Mouse (Mus musculus): ENCODE measurements around the gene Tsnaxip1. TPM values are rescaled to one million over a fixed set of nuclear protein-coding genes. Genes with fewer than 3 reads are reported as not detected.

The Tsnaxip1 gene
- polyA plus RNA-seq, 1 experiment, result 0.14 TPM

- H3K36me3 ChIP-seq (ENCODE audit: control insufficient read depth, insufficient read depth, low read length), result peaks cover 2% of the 10 kb centered on the region; the same call in 1 of the 2 replicates
- DNase-seq (ENCODE audit: low read depth in 1 of 2, low spot score in 2 of 2), result no peak
- WGBS, result 70% methylated on average over 1 of the region's 1 CpGs
- H3K4me3 ChIP-seq (ENCODE audit: extremely low read depth, insufficient read depth, insufficient read length), result no peak overlapping the region
- H3K27me3 ChIP-seq (ENCODE audit: control insufficient read depth, insufficient read depth, low read length), result no peaks in the 10 kb centered on the region
- no peak overlapping the region for H3K27ac ChIP-seq (ENCODE audit: insufficient read depth, low read length)
- H3K4me1 ChIP-seq (ENCODE audit: control insufficient read depth, insufficient read depth, insufficient read length), result peaks cover 4% of the 10 kb centered on the region; the same call in 1 of the 2 replicates
- no peak for TF ChIP-seq CTCF (IDR thresholded peaks at IDR 0.05; ENCODE audit: extremely low read depth, insufficient read depth, insufficient read length, insufficient replicate concordance)
- TF ChIP-seq POLR2A (IDR thresholded peaks at IDR 0.05; ENCODE audit: low read depth, low read length), result no peak
These were observed 34.2 kb upstream of the Tsnaxip1 start for GRCm38 (mm10) chr8:105793331-105793730.

- TF ChIP-seq POLR2A (IDR thresholded peaks at IDR 0.05; ENCODE audit: low read depth, low read length), result no peak
- no peaks in the 10 kb centered on the region for H3K27me3 ChIP-seq (ENCODE audit: control insufficient read depth, insufficient read depth, low read length)
- H3K4me1 ChIP-seq (ENCODE audit: control insufficient read depth, insufficient read depth, insufficient read length), result peaks cover 2% of the 10 kb centered on the region; the same call in 1 of the 2 replicates
- 77% methylated on average over 3 of the region's 3 CpGs for WGBS
- peaks cover 2% of the 10 kb centered on the region; the same call in 1 of the 2 replicates for H3K36me3 ChIP-seq (ENCODE audit: control insufficient read depth, insufficient read depth, low read length)
- no peak overlapping the region for H3K27ac ChIP-seq (ENCODE audit: insufficient read depth, low read length)
- DNase-seq (ENCODE audit: low read depth in 1 of 2, low spot score in 2 of 2), result no peak
- no peak overlapping the region for H3K4me3 ChIP-seq (ENCODE audit: extremely low read depth, insufficient read depth, insufficient read length)
These were observed 33.4 kb upstream of the Tsnaxip1 start for GRCm38 (mm10) chr8:105794009-105794598.

DNA sequence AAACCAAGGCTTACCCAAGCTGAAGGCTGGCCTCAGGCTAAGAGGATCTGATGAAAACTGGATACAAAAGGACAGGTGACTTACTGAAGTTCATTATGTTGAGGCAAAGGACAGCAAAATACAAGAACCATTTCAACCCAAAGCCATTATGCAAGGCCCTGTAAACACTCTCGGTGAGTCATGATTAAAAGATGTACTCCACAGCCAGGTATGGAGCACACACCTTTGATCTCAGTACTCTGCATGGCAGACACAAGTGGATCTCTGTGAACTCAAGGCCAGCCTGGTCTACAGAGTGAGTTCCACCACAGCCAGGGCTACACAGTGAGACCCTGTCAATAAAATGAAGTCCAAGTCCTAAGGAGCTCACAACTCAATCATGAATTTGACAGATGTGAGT is 31.7 kb upstream of the Tsnaxip1 start:
- Histone ChIP-seq H3K27me3 (ENCODE audit: control insufficient read depth, insufficient read depth, low read length) (no peaks in the 10 kb centered on the region), H3K27ac (ENCODE audit: insufficient read depth, low read length) (no peak overlapping the region), H3K4me1 (ENCODE audit: control insufficient read depth, insufficient read depth, insufficient read length) (no peaks in the 10 kb centered on the region), H3K36me3 (ENCODE audit: control insufficient read depth, insufficient read depth, low read length) (peaks cover 3% of the 10 kb centered on the region; the same call in 1 of the 2 replicates), H3K4me3 (ENCODE audit: extremely low read depth, insufficient read depth, insufficient read length) (no peak overlapping the region)
- TF ChIP-seq CTCF (IDR thresholded peaks at IDR 0.05; ENCODE audit: extremely low read depth, insufficient read depth, insufficient read length, insufficient replicate concordance) (no peak), POLR2A (IDR thresholded peaks at IDR 0.05; ENCODE audit: low read depth, low read length) (no peak)
- WGBS, result 100% methylated on average over 1 of the region's 1 CpGs
- no peak for DNase-seq (ENCODE audit: low read depth in 1 of 2, low spot score in 2 of 2)

DNA sequence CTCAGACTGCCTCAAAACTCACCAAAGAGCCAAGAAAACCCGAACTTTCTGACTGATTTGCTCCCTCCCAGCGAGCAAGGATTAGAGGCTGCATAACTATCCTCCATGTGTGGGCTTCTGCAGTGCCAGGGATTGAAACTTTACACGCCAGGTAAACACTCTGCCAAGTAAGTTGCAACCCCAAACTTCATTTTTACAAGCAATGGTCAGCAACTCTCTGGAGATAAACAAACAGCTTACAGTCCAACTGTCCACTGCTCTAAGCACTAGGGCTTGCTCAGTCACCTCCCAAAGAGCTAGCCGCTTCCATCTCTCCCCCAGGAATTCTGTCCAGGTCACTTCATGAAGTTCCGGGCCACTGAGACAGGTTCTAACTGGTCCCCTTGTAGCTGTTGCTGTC is 29.1 kb upstream of the Tsnaxip1 start:
- DNase-seq (ENCODE audit: low read depth in 1 of 2, low spot score in 2 of 2), result no peak
- 96% methylated on average over 5 of the region's 5 CpGs for WGBS
- no peak overlapping the region for H3K4me3 ChIP-seq (ENCODE audit: extremely low read depth, insufficient read depth, insufficient read length)
- TF ChIP-seq CTCF (IDR thresholded peaks at IDR 0.05; ENCODE audit: extremely low read depth, insufficient read depth, insufficient read length, insufficient replicate concordance), result no peak
- no peak for TF ChIP-seq POLR2A (IDR thresholded peaks at IDR 0.05; ENCODE audit: low read depth, low read length)
- peaks cover 3% of the 10 kb centered on the region; the same call in 1 of the 2 replicates for H3K36me3 ChIP-seq (ENCODE audit: control insufficient read depth, insufficient read depth, low read length)
- H3K27me3 ChIP-seq (ENCODE audit: control insufficient read depth, insufficient read depth, low read length), result no peaks in the 10 kb centered on the region
- no peak overlapping the region for H3K27ac ChIP-seq (ENCODE audit: insufficient read depth, low read length)
- H3K4me1 ChIP-seq (ENCODE audit: control insufficient read depth, insufficient read depth, insufficient read length), result no peaks in the 10 kb centered on the region

DNA sequence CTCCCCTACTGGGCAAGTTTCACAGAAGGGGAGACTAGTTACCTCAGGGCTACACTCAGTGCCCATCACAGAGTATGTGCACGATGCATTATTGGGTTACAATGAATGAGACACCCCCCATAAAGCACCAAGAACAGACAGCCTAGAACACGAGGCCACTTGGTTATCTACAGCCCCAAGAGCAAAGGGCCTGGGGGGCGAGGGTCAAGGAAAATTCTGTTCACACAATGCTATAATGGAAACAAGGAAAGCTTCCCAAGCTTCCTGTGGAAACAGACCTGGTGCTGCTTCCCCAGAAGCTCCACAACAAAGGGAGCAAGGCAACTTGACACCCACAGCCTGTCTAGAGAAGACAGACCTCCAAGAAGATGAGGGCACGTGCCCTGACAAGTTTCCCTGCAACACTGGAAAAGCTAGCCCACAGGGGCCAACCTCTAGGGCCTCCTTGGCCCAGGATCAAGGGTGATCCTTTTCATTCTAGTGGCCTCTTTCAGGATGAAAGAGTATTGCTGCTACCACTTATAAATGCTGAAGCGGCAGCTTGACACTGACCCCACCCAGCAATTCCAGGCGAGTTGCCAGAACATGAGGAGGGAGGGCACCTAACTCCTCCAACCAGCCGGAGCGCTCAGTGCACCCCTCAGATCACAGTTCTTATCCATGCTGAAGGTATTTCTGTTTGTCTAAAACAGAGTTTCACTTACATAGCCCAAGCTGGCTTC is 28.3 kb upstream of the Tsnaxip1 start:
- Histone ChIP-seq H3K27me3 (ENCODE audit: control insufficient read depth, insufficient read depth, low read length) (no peaks in the 10 kb centered on the region), H3K36me3 (ENCODE audit: control insufficient read depth, insufficient read depth, low read length) (peaks cover 3% of the 10 kb centered on the region; the same call in 1 of the 2 replicates), H3K4me3 (ENCODE audit: extremely low read depth, insufficient read depth, insufficient read length) (no peak overlapping the region), H3K27ac (ENCODE audit: insufficient read depth, low read length) (no peak overlapping the region), H3K4me1 (ENCODE audit: control insufficient read depth, insufficient read depth, insufficient read length) (no peaks in the 10 kb centered on the region)
- WGBS, result 80% methylated on average over 8 of the region's 8 CpGs
- TF ChIP-seq CTCF (IDR thresholded peaks at IDR 0.05; ENCODE audit: extremely low read depth, insufficient read depth, insufficient read length, insufficient replicate concordance) (no peak), POLR2A (IDR thresholded peaks at IDR 0.05; ENCODE audit: low read depth, low read length) (no peak)
- no peak for DNase-seq (ENCODE audit: low read depth in 1 of 2, low spot score in 2 of 2)

DNA sequence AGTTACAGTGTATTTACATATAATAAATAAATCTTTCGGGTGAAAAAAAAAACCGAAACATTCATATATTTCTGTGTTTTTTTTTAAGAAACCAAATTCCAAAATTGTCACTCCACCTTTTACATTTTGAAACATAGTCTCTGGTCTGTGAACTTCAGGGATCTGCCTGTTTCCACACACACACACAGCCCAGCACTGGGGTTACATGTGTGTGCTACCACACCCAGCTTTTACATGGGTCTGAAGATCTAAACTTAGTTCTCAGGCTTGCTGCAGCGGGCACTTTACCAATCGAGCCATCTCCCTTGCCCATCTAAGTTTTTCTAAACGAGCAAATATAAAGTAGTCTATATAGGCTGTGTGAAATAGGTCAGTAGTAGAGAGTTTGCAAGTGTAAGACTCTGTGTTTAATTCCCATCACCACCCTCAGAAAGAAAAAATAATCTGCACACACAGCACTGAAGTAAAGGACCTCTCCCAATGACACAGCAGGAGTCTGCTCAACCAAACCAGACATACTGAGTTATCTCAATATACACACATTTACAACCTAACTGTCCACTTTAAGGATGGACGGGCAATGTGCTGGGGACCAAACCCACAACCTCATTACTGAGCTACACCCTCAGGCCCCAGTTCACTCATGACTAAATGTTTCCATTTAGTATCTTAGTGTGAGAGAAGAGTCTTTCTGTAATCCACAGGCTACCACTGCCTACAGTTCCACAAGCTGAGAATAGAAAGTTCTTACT is 26.2 kb upstream of the Tsnaxip1 start:
- H3K27me3 ChIP-seq (ENCODE audit: control insufficient read depth, insufficient read depth, low read length), result no peaks in the 10 kb centered on the region
- H3K4me1 ChIP-seq (ENCODE audit: control insufficient read depth, insufficient read depth, insufficient read length), result no peaks in the 10 kb centered on the region
- 84% methylated on average over 6 of the region's 6 CpGs for WGBS
- H3K36me3 ChIP-seq (ENCODE audit: control insufficient read depth, insufficient read depth, low read length), result peaks cover 8% of the 10 kb centered on the region
- no peak overlapping the region for H3K4me3 ChIP-seq (ENCODE audit: extremely low read depth, insufficient read depth, insufficient read length)
- TF ChIP-seq POLR2A (IDR thresholded peaks at IDR 0.05; ENCODE audit: low read depth, low read length), result no peak
- TF ChIP-seq CTCF (IDR thresholded peaks at IDR 0.05; ENCODE audit: extremely low read depth, insufficient read depth, insufficient read length, insufficient replicate concordance), result no peak
- no peak for DNase-seq (ENCODE audit: low read depth in 1 of 2, low spot score in 2 of 2)
- no peak overlapping the region; the same call in 1 of the 2 replicates for H3K27ac ChIP-seq (ENCODE audit: insufficient read depth, low read length)
